Mouse (Mus musculus) brain, embryonic 14.5 days (tissue): ENCODE measurements around the gene Tvp23a.

Experiments used
- CTCF ChIP-seq: fragments of 200-500 bp; IDR thresholded peaks from 2 replicates; pipeline ENCODE4 v1.5.1; 2012; ENCODE audit warnings: inconsistent platforms, mild to moderate bottlenecking, moderate library complexity, borderline replicate concordance; ENCODE audit not compliant: insufficient read depth, insufficient read length; ENCODE audit errors: extremely low read depth
- POLR2A ChIP-seq: fragments of 200-500 bp; IDR thresholded peaks from 2 replicates; pipeline ENCODE4 v1.6.1; 2012; ENCODE audit warnings: mild to moderate bottlenecking, inconsistent platforms, borderline replicate concordance; ENCODE audit not compliant: poor library complexity, insufficient read depth, insufficient read length, severe bottlenecking; ENCODE audit errors: extremely low read depth

GRCm38 (mm10) chr16:10372372-10372771 is 74.8 kb downstream of the Tvp23a start:
- TF ChIP-seq CTCF (no peak), POLR2A (no peak)
